Mouse (Mus musculus) brown adipose tissue, adult 24 weeks (tissue): ENCODE measurements around the gene Cmtm7. TPM values are rescaled to one million over a fixed set of nuclear protein-coding genes. Genes with fewer than 3 reads are reported as not detected.

Experiments
- H3K27ac ChIP-seq: fragments of 200-500 bp; replicated peaks from 2 replicates; pipeline ENCODE4 v1.5.1; 2012; ENCODE audit warnings: low read depth, mild to moderate bottlenecking, low read length
- H3K4me1 ChIP-seq: fragments of 200-500 bp; 2 replicates; pipeline ENCODE4 v1.6.1; 2012; ENCODE audit warnings: low read length, mixed read lengths; ENCODE audit not compliant: control insufficient read depth, insufficient read depth, insufficient read length
- H3K4me3 ChIP-seq: fragments of 200-500 bp; 2 replicates; pipeline ENCODE4 v1.5.1; 2012; ENCODE audit warnings: low read depth, mild to moderate bottlenecking, low read length, moderate library complexity; ENCODE audit not compliant: insufficient read depth
- polyA plus RNA-seq: library from polyadenylated mRNA; stranded (reverse); fragments of >200 nt; gene quantifications from 2 replicates; pipeline ENCODE4 v1.2.4, GENCODE M21; 2012; ENCODE audit not compliant: missing spikeins, insufficient read depth, insufficient read length

Gene Cmtm7
- polyA plus RNA-seq, 1 experiment: 7.8 TPM

- Histone ChIP-seq H3K27ac (peak overlapping the region; percentile 10; the same call in 1 of the 2 replicates), H3K4me3 (peak overlapping the region; percentile 36), H3K4me1 (peaks cover 9% of the 10 kb centered on the region)
Observed at GRCm38 (mm10) chr9:114805151-114805671, 23.6 kb upstream of the Cmtm7 start.

- no peak overlapping the region for H3K27ac ChIP-seq
- H3K4me3 ChIP-seq: no peak overlapping the region
- H3K4me1 ChIP-seq: peaks cover 9% of the 10 kb centered on the region
Observed at GRCm38 (mm10) chr9:114802191-114802590, 20.5 kb upstream of the Cmtm7 start.

GRCm38 (mm10) chr9:114801301-114801700, 19.6 kb upstream of the Cmtm7 start:
- Histone ChIP-seq H3K4me1 (peaks cover 9% of the 10 kb centered on the region), H3K27ac (no peak overlapping the region), H3K4me3 (no peak overlapping the region)

GRCm38 (mm10) chr9:114799498-114800107, 17.9 kb upstream of the Cmtm7 start:
- Histone ChIP-seq H3K4me3 (no peak overlapping the region), H3K27ac (no peak overlapping the region), H3K4me1 (peaks cover 1% of the 10 kb centered on the region; the same call in 1 of the 2 replicates)

- Histone ChIP-seq H3K27ac (no peak overlapping the region), H3K4me1 (no peaks in the 10 kb centered on the region), H3K4me3 (no peak overlapping the region)
Observed at GRCm38 (mm10) chr9:114798845-114799244, 17.2 kb upstream of the Cmtm7 start.

GRCm38 (mm10) chr9:114797329-114798004, 15.8 kb upstream of the Cmtm7 start:
- Histone ChIP-seq H3K4me1 (no peaks in the 10 kb centered on the region), H3K27ac (no peak overlapping the region), H3K4me3 (no peak overlapping the region)

- Histone ChIP-seq H3K4me1 (no peaks in the 10 kb centered on the region), H3K27ac (no peak overlapping the region), H3K4me3 (no peak overlapping the region)
Observed at GRCm38 (mm10) chr9:114796473-114797050, 14.9 kb upstream of the Cmtm7 start.

GRCm38 (mm10) chr9:114794491-114794890, 12.8 kb upstream of the Cmtm7 start:
- Histone ChIP-seq H3K27ac (no peak overlapping the region), H3K4me3 (no peak overlapping the region), H3K4me1 (no peaks in the 10 kb centered on the region)

GRCm38 (mm10) chr9:114793764-114794295, 12.2 kb upstream of the Cmtm7 start:
- Histone ChIP-seq H3K4me3 (no peak overlapping the region), H3K27ac (no peak overlapping the region), H3K4me1 (no peaks in the 10 kb centered on the region)

- Histone ChIP-seq H3K4me3 (no peak overlapping the region), H3K4me1 (no peaks in the 10 kb centered on the region), H3K27ac (no peak overlapping the region)
Observed at GRCm38 (mm10) chr9:114789989-114790388, 8.3 kb upstream of the Cmtm7 start.

GRCm38 (mm10) chr9:114789557-114789956, 7.9 kb upstream of the Cmtm7 start:
- Histone ChIP-seq H3K4me1 (no peaks in the 10 kb centered on the region), H3K27ac (no peak overlapping the region)

GRCm38 (mm10) chr9:114788697-114789096, 7.0 kb upstream of the Cmtm7 start:
- Histone ChIP-seq H3K4me3 (no peak overlapping the region), H3K27ac (no peak overlapping the region), H3K4me1 (no peaks in the 10 kb centered on the region)

More at GRCm38 (mm10) chr9:114789557-114789956, 7.9 kb upstream of the Cmtm7 start:
- H3K4me3 ChIP-seq: no peak overlapping the region

GRCm38 (mm10) chr9:114787716-114788115, 6.1 kb upstream of the Cmtm7 start:
- Histone ChIP-seq H3K27ac (no peak overlapping the region), H3K4me1 (no peaks in the 10 kb centered on the region), H3K4me3 (no peak overlapping the region)

- Histone ChIP-seq H3K27ac (no peak overlapping the region), H3K4me3 (no peak overlapping the region), H3K4me1 (no peaks in the 10 kb centered on the region)
Observed at GRCm38 (mm10) chr9:114787134-114787533, 5.5 kb upstream of the Cmtm7 start.

GRCm38 (mm10) chr9:114785432-114786125, 3.9 kb upstream of the Cmtm7 start:
- Histone ChIP-seq H3K4me1 (no peaks in the 10 kb centered on the region), H3K27ac (no peak overlapping the region), H3K4me3 (no peak overlapping the region)
